In the genomic region with DNA sequence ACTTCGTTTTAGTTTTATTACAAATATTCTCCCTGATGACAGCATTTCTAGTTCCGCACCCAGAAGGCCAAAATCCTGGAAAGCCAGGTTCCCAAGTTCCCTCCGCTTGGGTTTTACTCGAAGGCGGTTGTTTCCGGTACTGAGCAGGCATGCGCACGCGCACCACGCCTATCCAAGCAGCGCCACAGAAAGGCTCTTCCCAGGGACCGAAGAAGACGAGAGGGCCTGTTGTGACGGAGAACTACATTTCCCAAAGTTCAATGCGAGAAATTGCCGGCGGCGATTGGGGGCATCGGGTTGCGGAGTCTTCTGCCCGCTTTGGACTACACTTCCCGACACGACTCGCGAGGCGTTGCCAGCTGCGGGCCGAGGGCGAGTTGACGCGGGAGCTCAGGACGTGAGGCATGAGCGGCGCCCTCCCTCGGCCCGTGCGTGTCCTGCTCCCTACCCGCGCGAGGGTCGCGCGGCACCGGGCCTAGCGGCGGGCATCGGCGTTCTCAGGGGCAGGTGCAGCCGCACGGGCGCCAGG, we compare ENCODE assay signal across 7 mouse cellular contexts. TPM values are rescaled to one million over a fixed set of nuclear protein-coding genes. Genes with fewer than 3 reads are reported as not detected.
DNase-seq lines count a peak whose midpoint lies in the region; ATAC-seq and TF ChIP-seq lines count a peak whose summit lies in the region.

Gene Wrnip1 (plus strand): TSS at position 346 of the 529 bp plus-strand sequence.

- no peaks in the 10 kb centered on the region for H3K27me3 ChIP-seq in embryonic facial prominence, embryonic 10.5 days (replicated peaks; ENCODE audit: low read depth, poor library complexity, severe bottlenecking)
- H3K27me3 ChIP-seq in intestine, postnatal 0 days (replicated peaks; ENCODE audit: control insufficient read depth, insufficient read depth, low read length): no peaks in the 10 kb centered on the region
- H3K27me3 ChIP-seq in midbrain, embryonic 12.5 days: peaks cover 2% of the 10 kb centered on the region; the same call in 1 of the 2 replicates
- H3K27me3 ChIP-seq in small intestine, adult 2 months (ENCODE audit: control insufficient read depth, insufficient read depth, low read length): no peaks in the 10 kb centered on the region

- TF ChIP-seq CTCF in intestine, postnatal 0 days (IDR thresholded peaks at IDR 0.05; ENCODE audit: low read depth): peak; percentile 74
- TF ChIP-seq CTCF in small intestine, adult 2 months (IDR thresholded peaks at IDR 0.05; ENCODE audit: extremely low read depth, insufficient read length, insufficient replicate concordance, low read depth, low read length): no peak

- peaks cover 13% of the 10 kb centered on the region for H3K36me3 ChIP-seq in embryonic facial prominence, embryonic 10.5 days (replicated peaks)
- peaks cover 6% of the 10 kb centered on the region for H3K36me3 ChIP-seq in intestine, postnatal 0 days (ENCODE audit: control insufficient read depth, insufficient read depth)
- H3K36me3 ChIP-seq in midbrain, embryonic 12.5 days: peaks cover 8% of the 10 kb centered on the region
- peaks cover 2% of the 10 kb centered on the region; the same call in 1 of the 2 replicates for H3K36me3 ChIP-seq in small intestine, adult 2 months (ENCODE audit: control insufficient read depth, insufficient read depth, low read length)

- H3K4me2 ChIP-seq in intestine, postnatal 0 days (replicated peaks; ENCODE audit: low read depth): peak within 1 kb of the TSS; percentile 76
- H3K4me2 ChIP-seq in midbrain, embryonic 12.5 days (replicated peaks): peak within 1 kb of the TSS; percentile 63

- peak within 1 kb of the TSS; percentile 72 for H3K9ac ChIP-seq in intestine, postnatal 0 days (ENCODE audit: low read depth, low read length)
- peak within 1 kb of the TSS; percentile 75 for H3K9ac ChIP-seq in midbrain, embryonic 12.5 days (replicated peaks)

- peak; percentile 43; the same call in 1 of the 2 replicates for TF ChIP-seq POLR2A in small intestine, adult 2 months (IDR thresholded peaks at IDR 0.05; ENCODE audit: low read depth, low read length)

- peaks cover 31% of the 10 kb centered on the region for H3K4me1 ChIP-seq in embryonic facial prominence, embryonic 10.5 days
- no peaks in the 10 kb centered on the region for H3K4me1 ChIP-seq in intestine, postnatal 0 days (replicated peaks; ENCODE audit: control insufficient read depth, insufficient read depth, low read length)
- H3K4me1 ChIP-seq in midbrain, embryonic 12.5 days: peaks cover 22% of the 10 kb centered on the region
- peaks cover 4% of the 10 kb centered on the region; the same call in 1 of the 2 replicates for H3K4me1 ChIP-seq in small intestine, adult 2 months (ENCODE audit: control insufficient read depth, insufficient read depth, insufficient read length, low read length)

- peak within 1 kb of the TSS; percentile 85 for H3K4me3 ChIP-seq in embryonic facial prominence, embryonic 10.5 days
- H3K4me3 ChIP-seq in intestine, postnatal 0 days (ENCODE audit: low read depth, low read length): peak within 1 kb of the TSS; percentile 75
- peak within 1 kb of the TSS; percentile 62 for H3K4me3 ChIP-seq in midbrain, embryonic 12.5 days
- H3K4me3 ChIP-seq in small intestine, adult 2 months (ENCODE audit: low read depth, low read length): peak within 1 kb of the TSS; percentile 81

- DNase-seq in adrenal gland, postnatal 10 days: peak; percentile 95
- DNase-seq in embryonic facial prominence, embryonic 10.5 days (ENCODE audit: low spot score): peak; percentile 98
- DNase-seq in gonadal fat pad, adult 2 months (ENCODE audit: low read depth): peak; percentile 93
- DNase-seq in left cerebral cortex, postnatal 4 days: peak; percentile 99

- WGBS in embryonic facial prominence, embryonic 10.5 days: under 1% methylated on average over 51 of the region's 51 CpGs
- under 1% methylated on average over 51 of the region's 51 CpGs for WGBS in intestine, postnatal 0 days
- WGBS in midbrain, embryonic 12.5 days: under 1% methylated on average over 51 of the region's 51 CpGs
- under 1% methylated on average over 51 of the region's 51 CpGs for WGBS in small intestine, adult 2 months

- H3K9me3 ChIP-seq in embryonic facial prominence, embryonic 10.5 days: no peaks in the 10 kb centered on the region
- H3K9me3 ChIP-seq in intestine, postnatal 0 days (ENCODE audit: control insufficient read depth): no peaks in the 10 kb centered on the region
- H3K9me3 ChIP-seq in midbrain, embryonic 12.5 days: no peaks in the 10 kb centered on the region

- H3K27ac ChIP-seq in embryonic facial prominence, embryonic 10.5 days (replicated peaks): peak within 1 kb of the TSS; percentile 87
- H3K27ac ChIP-seq in intestine, postnatal 0 days (ENCODE audit: low read depth, low read length): peak within 1 kb of the TSS; percentile 74
- H3K27ac ChIP-seq in midbrain, embryonic 12.5 days (replicated peaks): peak within 1 kb of the TSS; percentile 67
- peak within 1 kb of the TSS; percentile 75 for H3K27ac ChIP-seq in small intestine, adult 2 months (ENCODE audit: insufficient read depth, low read depth, low read length)

- intact Hi-C loops in left cerebral cortex, postnatal 4 days (cut with DNase I): no loop called here

- ATAC-seq in intestine, postnatal 0 days: peak; percentile 95
- peak; percentile 99 for ATAC-seq in midbrain, embryonic 12.5 days (ENCODE audit: low FRiP score, low read depth)

RNA-seq across cellular contexts. Expression of gene Wrnip1, which starts in this region (rescaled TPM):
- total RNA-seq in adrenal gland, postnatal 10 days (2021): 10 to 100 TPM; 36.3 to 39.9 TPM
- 14.0 and 15.6 TPM in 2 replicates for polyA plus RNA-seq in embryonic facial prominence, embryonic 10.5 days (2016; fragmentation: Nextera tagmentation; extraction: Ambion mirVana)
- polyA plus RNA-seq in gonadal fat pad, adult 2 months (2012; rRNA removed): 27.3 and 28.1 TPM in 2 replicates
- 14.5 and 15.6 TPM in 2 replicates for polyA plus RNA-seq in intestine, postnatal 0 days (2015; fragmentation: Nextera tagmentation; extraction: Ambion mirVana)
- total RNA-seq in left cerebral cortex, postnatal 4 days (2021): 10 to 100 TPM; 55.5 to 58.4 TPM
- polyA plus RNA-seq in midbrain, embryonic 12.5 days (2016; fragmentation: Nextera tagmentation; extraction: Ambion mirVana): 32.4 and 33.7 TPM in 2 replicates
- 27.9 and 41.3 TPM in 2 replicates for polyA plus RNA-seq in small intestine, adult 2 months (2012; rRNA removed)

Comparison
In these comparisons a context has a peak if more than half of its experiments do, and no peak if none do; other contexts are left out.
1. Peak in every context shown above with its lines: DNase-seq, ATAC-seq, H3K4me3 ChIP-seq and H3K27ac ChIP-seq.